In the genomic region with DNA sequence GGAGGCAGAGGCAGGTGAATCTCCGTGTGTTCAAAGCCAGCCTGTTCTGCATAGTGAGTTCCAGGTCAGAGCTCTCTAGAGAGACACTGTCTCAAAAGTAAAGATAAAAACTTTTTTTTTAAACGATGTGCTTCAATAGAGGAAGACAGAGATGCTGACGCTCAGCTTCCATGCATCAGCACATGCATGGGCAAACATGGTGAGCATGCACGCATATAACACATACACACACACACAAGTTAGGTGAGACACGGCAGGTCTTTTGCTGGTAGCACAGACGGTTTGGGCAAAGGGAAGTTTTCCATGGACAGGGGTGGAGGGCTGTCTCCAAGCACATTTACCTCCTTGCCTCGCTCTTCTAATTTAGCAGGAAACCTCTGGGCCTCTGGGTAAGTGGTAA, we compare ENCODE assay signal across 24 mouse cellular contexts. TPM values are rescaled to one million over a fixed set of nuclear protein-coding genes. Genes with fewer than 3 reads are reported as not detected.
"Had no signal": no experiment of that assay in that cellular context is flagged by ENCODE, and none has a peak within 500 bp of the region (broad histone marks: within the 10 kb centered on the region; RNA-seq: fewer than 3 reads in every experiment).

No protein-coding gene starts in this region.

- H3K4me2 ChIP-seq: lung, embryonic 14.5 days; midbrain, embryonic 12.5 days; neural tube, embryonic 12.5 days; stomach, embryonic 15.5 days had no signal

- DNase-seq: lung, adult 18-20 months; lung, embryonic 14.5 days; lung, postnatal 10 days; lung, postnatal 4 days; midbrain, embryonic 14.5 days; right cerebral cortex, postnatal 14 days; thymus, adult 2 months; thymus, postnatal 25 days; thymus, postnatal 4 days had no signal

- H3K9ac ChIP-seq: lung, embryonic 14.5 days; midbrain, embryonic 12.5 days; neural tube, embryonic 12.5 days; stomach, embryonic 15.5 days had no signal

- H3K27me3 ChIP-seq: midbrain, embryonic 12.5 days; neural tube, embryonic 12.5 days; stomach, embryonic 15.5 days had no signal

- H3K4me3 ChIP-seq: midbrain, embryonic 10.5 days; midbrain, embryonic 12.5 days; neural tube, embryonic 12.5 days; stomach, embryonic 15.5 days had no signal

- H3K27ac ChIP-seq: midbrain, embryonic 10.5 days; midbrain, embryonic 12.5 days; neural tube, embryonic 12.5 days; stomach, embryonic 15.5 days; stomach, postnatal 0 days had no signal

- H3K36me3 ChIP-seq: midbrain, embryonic 10.5 days; midbrain, embryonic 12.5 days; neural tube, embryonic 12.5 days; stomach, embryonic 15.5 days had no signal

- H3K4me1 ChIP-seq: midbrain, embryonic 10.5 days; midbrain, embryonic 12.5 days had no signal

- H3K9me3 ChIP-seq: midbrain, embryonic 10.5 days; midbrain, embryonic 12.5 days; neural tube, embryonic 12.5 days; stomach, embryonic 15.5 days had no signal

RNA-seq across cellular contexts. Expression of gene Fam71f1, which starts 3.2 kb away (rescaled TPM):
- total RNA-seq: megakaryocyte, adult 5-6 weeks; megakaryocyte-erythroid progenitor cell, adult 5-6 weeks; midbrain, postnatal 0 days; monocyte, adult 5-6 weeks; neutrophil, adult 5-6 weeks had no signal
- polyA plus RNA-seq: liver, embryonic 16.5 days; lung, embryonic 14.5 days; lung, embryonic 16.5 days; midbrain, embryonic 10.5 days; midbrain, embryonic 12.5 days; midbrain, embryonic 14.5 days; midbrain, postnatal 0 days; neural tube, embryonic 12.5 days; neural tube, embryonic 14.5 days; spleen, adult 2 months; stomach, postnatal 0 days; thymus, adult 2 months; urinary bladder, adult 2 months had no signal

RNA-seq across cellular contexts. Expression of gene Fam71f2, which starts 42.8 kb away (rescaled TPM):
- total RNA-seq: megakaryocyte, adult 5-6 weeks; neutrophil, adult 5-6 weeks had no signal
- polyA plus RNA-seq: stomach, postnatal 0 days had no signal
